Mouse (Mus musculus): ENCODE measurements around the gene Tcte1. TPM values are rescaled to one million over a fixed set of nuclear protein-coding genes. Genes with fewer than 3 reads are reported as not detected.

Gene Tcte1
- polyA plus RNA-seq, 1 experiment from 2014 or later = 0.12 TPM

GRCm38 (mm10) chr17:45559732-45560525 lies 36.7 kb downstream of the Tcte1 start:
- ATAC-seq (ENCODE audit: insufficient read depth, low FRiP score, low read depth) = no peak
- WGBS = 87% methylated on average over 15 of the region's 15 CpGs
- Histone ChIP-seq H3K4me3 (replicated peaks) (no peak overlapping the region), H3K4me2 (no peak overlapping the region), H3K36me3 (no peaks in the 10 kb centered on the region), H3K4me1 (peaks cover 14% of the 10 kb centered on the region), H3K9ac (no peak overlapping the region), H3K27me3 (replicated peaks) (peaks cover 10% of the 10 kb centered on the region), H3K27ac (no peak overlapping the region), H3K9me3 (no peaks in the 10 kb centered on the region)

GRCm38 (mm10) chr17:45563216-45563615 lies 40.0 kb downstream of the Tcte1 start:
- 0 out of 2 replicates have a peak, but pooled peaks cover 2% of the 10 kb centered on the region for H3K27me3 ChIP-seq (replicated peaks)
- no peak overlapping the region for H3K9ac ChIP-seq
- H3K27ac ChIP-seq = no peak overlapping the region
- no peak for ATAC-seq (ENCODE audit: insufficient read depth, low FRiP score, low read depth)
- no peak overlapping the region for H3K4me3 ChIP-seq (replicated peaks)
- H3K4me2 ChIP-seq = no peak overlapping the region; the same call in 1 of the 2 replicates
- peaks cover 23% of the 10 kb centered on the region for H3K4me1 ChIP-seq
- WGBS = 72% methylated on average over 12 of the region's 12 CpGs
- H3K9me3 ChIP-seq = no peaks in the 10 kb centered on the region
- peaks cover 18% of the 10 kb centered on the region for H3K36me3 ChIP-seq

GRCm38 (mm10) chr17:45563655-45564530 lies 40.7 kb downstream of the Tcte1 start, which contains the start of gene Slc35b2:
Gene Slc35b2, plus strand, starts transcription at chr17:45563874.
- Histone ChIP-seq H3K36me3 (peaks cover 25% of the 10 kb centered on the region), H3K4me2 (peak within 1 kb of the TSS; percentile 86), H3K9ac (peak within 1 kb of the TSS; percentile 98), H3K9me3 (no peaks in the 10 kb centered on the region), H3K4me3 (replicated peaks) (peak within 1 kb of the TSS; percentile 99), H3K4me1 (peaks cover 23% of the 10 kb centered on the region), H3K27ac (peak within 1 kb of the TSS; percentile 88), H3K27me3 (replicated peaks) (0 out of 2 replicates have a peak, but pooled peaks cover 2% of the 10 kb centered on the region)
- peak; percentile 78 for ATAC-seq (ENCODE audit: insufficient read depth, low FRiP score, low read depth)
- under 1% methylated on average over 60 of the region's 61 CpGs for WGBS

GRCm38 (mm10) chr17:45564531-45565084 lies 41.4 kb downstream of the Tcte1 start:
- Histone ChIP-seq H3K4me3 (replicated peaks) (peak overlapping the region; percentile 99), H3K9ac (peak overlapping the region; percentile 98), H3K27me3 (replicated peaks) (0 out of 2 replicates have a peak, but pooled peaks cover 2% of the 10 kb centered on the region), H3K4me2 (peak overlapping the region; percentile 86), H3K9me3 (no peaks in the 10 kb centered on the region), H3K27ac (peak overlapping the region; percentile 88), H3K4me1 (peaks cover 29% of the 10 kb centered on the region), H3K36me3 (peaks cover 32% of the 10 kb centered on the region)
- 9% methylated on average over 17 of the region's 18 CpGs for WGBS
- ATAC-seq (ENCODE audit: insufficient read depth, low FRiP score, low read depth) = no peak

GRCm38 (mm10) chr17:45565103-45565502 lies 41.9 kb downstream of the Tcte1 start:
- H3K9me3 ChIP-seq = no peaks in the 10 kb centered on the region
- ATAC-seq (ENCODE audit: insufficient read depth, low FRiP score, low read depth) = no peak
- peak overlapping the region; percentile 99 for H3K4me3 ChIP-seq (replicated peaks)
- 0 out of 2 replicates have a peak overlapping the region, but pooled peaks have one; percentile 88 for H3K27ac ChIP-seq
- H3K4me1 ChIP-seq = peaks cover 34% of the 10 kb centered on the region
- H3K36me3 ChIP-seq = peaks cover 37% of the 10 kb centered on the region
- H3K27me3 ChIP-seq (replicated peaks) = 0 out of 2 replicates have a peak, but pooled peaks cover 2% of the 10 kb centered on the region
- peak overlapping the region; percentile 86 for H3K4me2 ChIP-seq
- 0 out of 2 replicates have a peak overlapping the region, but pooled peaks have one; percentile 98 for H3K9ac ChIP-seq
- WGBS = 91% methylated on average over 11 of the region's 11 CpGs

- WGBS = 68% methylated on average over 1 of the region's 1 CpGs
- Histone ChIP-seq H3K36me3 (peaks cover 46% of the 10 kb centered on the region), H3K4me1 (peaks cover 42% of the 10 kb centered on the region)
Measured at GRCm38 (mm10) chr17:45566031-45566359, 42.8 kb downstream of the Tcte1 start.

GRCm38 (mm10) chr17:45566360-45567161 lies 43.3 kb downstream of the Tcte1 start:
- Histone ChIP-seq H3K9me3 (no peaks in the 10 kb centered on the region), H3K9ac (no peak overlapping the region), H3K27ac (0 out of 2 replicates have a peak overlapping the region, but pooled peaks have one; percentile 8), H3K36me3 (peaks cover 52% of the 10 kb centered on the region), H3K4me2 (no peak overlapping the region), H3K4me3 (replicated peaks) (no peak overlapping the region), H3K4me1 (peaks cover 45% of the 10 kb centered on the region), H3K27me3 (replicated peaks) (no peaks in the 10 kb centered on the region)
- no peak for ATAC-seq (ENCODE audit: insufficient read depth, low FRiP score, low read depth)
- 59% methylated on average over 18 of the region's 18 CpGs for WGBS

More at GRCm38 (mm10) chr17:45566031-45566359, 42.8 kb downstream of the Tcte1 start:
- Histone ChIP-seq H3K9me3 (no peaks in the 10 kb centered on the region), H3K27ac (no peak overlapping the region), H3K4me3 (replicated peaks) (no peak overlapping the region), H3K27me3 (replicated peaks) (no peaks in the 10 kb centered on the region), H3K4me2 (no peak overlapping the region), H3K9ac (no peak overlapping the region)
- ATAC-seq (ENCODE audit: insufficient read depth, low FRiP score, low read depth) = no peak

- no peak for ATAC-seq (ENCODE audit: insufficient read depth, low FRiP score, low read depth)
- H3K36me3 ChIP-seq = peaks cover 55% of the 10 kb centered on the region
- no peaks in the 10 kb centered on the region for H3K9me3 ChIP-seq
- H3K4me3 ChIP-seq (replicated peaks) = no peak overlapping the region
- H3K4me1 ChIP-seq = peaks cover 49% of the 10 kb centered on the region
- H3K9ac ChIP-seq = no peak overlapping the region
- no peaks in the 10 kb centered on the region for H3K27me3 ChIP-seq (replicated peaks)
- 0 out of 2 replicates have a peak overlapping the region, but pooled peaks have one; percentile 8 for H3K27ac ChIP-seq
- no peak overlapping the region for H3K4me2 ChIP-seq
- WGBS = 33% methylated on average over 4 of the region's 4 CpGs
Measured at GRCm38 (mm10) chr17:45567162-45567601, 43.9 kb downstream of the Tcte1 start.

GRCm38 (mm10) chr17:45568990-45569389 lies 45.8 kb downstream of the Tcte1 start:
- no peak for ATAC-seq (ENCODE audit: insufficient read depth, low FRiP score, low read depth)

GRCm38 (mm10) chr17:45569999-45570398 lies 46.8 kb downstream of the Tcte1 start:
- H3K36me3 ChIP-seq = peaks cover 55% of the 10 kb centered on the region
- no peak overlapping the region for H3K4me2 ChIP-seq
- H3K9me3 ChIP-seq = no peaks in the 10 kb centered on the region
- no peaks in the 10 kb centered on the region for H3K27me3 ChIP-seq (replicated peaks)
- no peak for ATAC-seq (ENCODE audit: insufficient read depth, low FRiP score, low read depth)
- no peak overlapping the region for H3K9ac ChIP-seq
- no peak overlapping the region for H3K27ac ChIP-seq
- 76% methylated on average over 4 of the region's 4 CpGs for WGBS
- peaks cover 51% of the 10 kb centered on the region for H3K4me1 ChIP-seq
- no peak overlapping the region for H3K4me3 ChIP-seq (replicated peaks)

More at GRCm38 (mm10) chr17:45568990-45569389, 45.8 kb downstream of the Tcte1 start:
- H3K9ac ChIP-seq = no peak overlapping the region
- no peak overlapping the region for H3K4me2 ChIP-seq
- H3K27me3 ChIP-seq (replicated peaks) = no peaks in the 10 kb centered on the region
- H3K36me3 ChIP-seq = peaks cover 55% of the 10 kb centered on the region
- no peak overlapping the region for H3K4me3 ChIP-seq (replicated peaks)
- H3K9me3 ChIP-seq = no peaks in the 10 kb centered on the region
- H3K4me1 ChIP-seq = peaks cover 49% of the 10 kb centered on the region
- WGBS = 85% methylated on average over 12 of the region's 12 CpGs
- no peak overlapping the region for H3K27ac ChIP-seq
